Mouse (Mus musculus): ENCODE measurements around the gene Pou6f2.

Pou6f2 gene

DNA sequence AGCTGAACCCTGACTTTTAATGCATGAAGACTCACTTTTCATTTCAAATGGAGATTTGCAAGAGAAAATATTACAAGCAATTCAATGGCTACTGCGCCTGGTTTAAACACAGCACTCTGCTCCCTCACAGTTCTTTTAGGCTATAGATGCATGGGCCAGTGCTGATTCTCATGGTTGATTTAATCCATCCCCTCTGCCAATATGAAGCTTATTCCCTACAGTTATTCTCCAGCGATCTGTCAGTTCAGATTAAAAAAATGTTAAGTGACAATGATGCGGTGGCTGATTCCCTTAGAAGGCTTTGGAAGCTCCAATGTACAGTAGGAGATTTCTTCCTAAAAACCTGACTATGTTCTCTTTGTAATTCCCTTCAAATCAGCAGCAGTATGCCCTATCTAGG lies 144.4 kb downstream of the Pou6f2 start:
- DNase-seq (ENCODE audit: extremely low read depth, insufficient read length, low spot score), result no peak

DNA sequence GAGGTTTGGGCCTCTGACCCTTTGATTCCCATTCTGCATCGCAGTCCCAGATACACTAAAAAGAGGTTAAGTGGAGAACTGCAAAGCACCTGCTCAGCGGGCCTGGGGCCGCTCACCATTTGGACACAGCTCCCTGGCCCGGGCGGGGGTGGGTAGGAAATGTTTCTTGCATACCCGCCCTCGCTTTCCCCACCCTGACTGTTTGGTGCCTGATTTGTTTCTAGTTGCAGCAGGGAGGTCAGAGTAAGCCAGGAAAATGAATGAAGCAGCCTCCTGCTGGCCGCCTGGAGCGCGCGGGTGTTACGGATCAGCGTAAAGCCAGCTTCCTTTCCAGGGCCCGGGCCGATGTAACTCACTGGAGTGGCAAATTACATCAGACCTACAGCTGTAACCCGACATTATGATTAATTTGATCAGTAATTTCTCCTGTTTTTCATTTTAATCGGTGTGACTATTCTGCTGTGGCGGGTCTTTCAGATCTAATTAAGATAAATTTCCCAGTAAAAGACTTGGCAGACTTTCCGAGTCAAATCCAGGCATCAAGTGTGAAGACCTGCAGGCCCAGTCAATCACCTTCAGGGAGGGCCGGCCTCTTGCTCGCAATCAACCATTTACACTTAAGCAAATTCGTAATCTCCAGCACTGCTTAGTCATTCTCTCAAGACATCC lies 178.8 kb downstream of the Pou6f2 start:
- DNase-seq (ENCODE audit: extremely low read depth, insufficient read length, low spot score), result peak; percentile 3

- no peak for DNase-seq (ENCODE audit: extremely low read depth, insufficient read length, low spot score)
Observed at GRCm38 (mm10) chr13:18211242-18211641, 186.2 kb downstream of the Pou6f2 start.

DNA sequence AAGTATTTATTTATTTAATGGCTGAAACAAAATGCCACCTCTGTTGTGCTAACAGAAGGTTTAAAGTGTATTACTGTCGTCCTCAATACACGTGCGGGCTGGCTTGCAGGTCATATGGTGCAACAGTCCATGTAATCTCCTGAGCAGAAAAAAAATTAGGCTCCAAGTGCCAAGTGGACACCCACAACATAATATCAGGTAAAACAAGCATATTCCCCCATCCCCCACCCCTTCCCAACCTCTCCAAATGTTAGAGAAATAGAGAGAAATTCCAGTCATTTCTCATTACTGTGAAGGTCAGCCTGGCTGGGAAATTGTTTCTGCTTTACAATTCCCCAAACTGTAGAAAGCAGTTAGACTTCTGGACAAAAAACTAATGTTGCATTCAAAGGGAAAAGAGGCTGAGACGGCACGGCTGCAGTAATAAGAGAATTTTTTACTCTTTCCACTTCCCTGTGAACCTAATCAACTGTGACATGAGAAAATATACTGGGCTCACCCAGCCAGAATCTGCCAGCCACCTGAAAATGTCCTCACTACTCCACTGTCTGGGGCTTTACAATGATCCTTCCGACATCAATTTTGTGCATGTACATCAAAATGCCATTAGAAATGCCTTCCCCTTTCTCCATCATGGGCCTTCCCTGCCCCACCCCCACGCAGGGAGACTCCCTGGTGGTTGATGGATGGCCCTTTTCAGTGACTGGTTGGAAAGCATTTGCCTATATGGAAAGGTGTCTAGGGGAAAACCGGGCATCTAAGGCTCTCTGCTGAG lies 192.8 kb downstream of the Pou6f2 start:
- no peak for DNase-seq (ENCODE audit: extremely low read depth, insufficient read length, low spot score)

- no peak for DNase-seq (ENCODE audit: extremely low read depth, insufficient read length, low spot score)
Observed at GRCm38 (mm10) chr13:18174003-18174402, 223.5 kb downstream of the Pou6f2 start.

DNA sequence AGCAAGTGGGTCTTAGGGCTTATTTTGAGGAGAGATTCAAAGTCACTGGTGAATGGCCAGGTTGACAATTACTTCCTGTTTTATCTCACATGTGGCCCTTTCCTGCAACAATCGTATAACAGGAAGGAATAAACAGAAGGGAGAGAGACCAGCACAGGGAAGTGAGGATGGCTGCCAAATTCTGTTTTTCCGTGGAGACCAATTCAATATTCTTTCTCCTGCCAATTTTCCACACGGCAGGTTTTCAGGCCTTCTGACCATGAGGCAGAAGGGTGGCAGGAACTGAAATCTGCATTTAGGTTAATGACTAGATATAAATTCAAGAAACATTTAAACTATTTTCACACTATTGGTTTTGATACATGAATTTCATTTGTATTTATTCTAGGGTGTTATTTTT lies 224.5 kb downstream of the Pou6f2 start:
- DNase-seq (ENCODE audit: extremely low read depth, insufficient read length, low spot score), result no peak

GRCm38 (mm10) chr13:18172334-18172733 lies 225.2 kb downstream of the Pou6f2 start:
- no peak for DNase-seq (ENCODE audit: extremely low read depth, insufficient read length, low spot score)

- no peak for DNase-seq (ENCODE audit: extremely low read depth, insufficient read length, low spot score)
Observed at GRCm38 (mm10) chr13:18164182-18164581, 233.3 kb downstream of the Pou6f2 start.

DNA sequence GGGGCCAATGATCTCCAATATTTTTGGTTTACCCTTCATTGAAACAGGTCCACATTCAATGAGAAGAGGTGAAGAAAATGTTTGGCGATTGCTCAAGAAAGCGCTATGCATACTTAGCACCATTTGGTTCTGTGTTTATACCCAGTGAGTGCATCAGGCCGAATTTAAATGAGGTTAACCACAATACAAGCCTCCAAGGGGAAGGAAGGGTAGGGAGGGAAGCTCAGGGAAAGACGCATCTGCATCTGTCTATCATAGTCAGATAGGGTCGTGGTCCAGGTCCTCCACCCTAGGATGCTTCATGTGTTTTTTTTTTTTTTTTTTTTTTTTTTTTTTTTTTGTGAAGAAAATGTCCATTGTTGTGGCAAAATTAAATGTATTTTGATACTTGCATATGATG lies 236.9 kb downstream of the Pou6f2 start:
- no peak for DNase-seq (ENCODE audit: extremely low read depth, insufficient read length, low spot score)

GRCm38 (mm10) chr13:18153949-18154582 lies 243.4 kb downstream of the Pou6f2 start:
- no peak for DNase-seq (ENCODE audit: extremely low read depth, insufficient read length, low spot score)

DNA sequence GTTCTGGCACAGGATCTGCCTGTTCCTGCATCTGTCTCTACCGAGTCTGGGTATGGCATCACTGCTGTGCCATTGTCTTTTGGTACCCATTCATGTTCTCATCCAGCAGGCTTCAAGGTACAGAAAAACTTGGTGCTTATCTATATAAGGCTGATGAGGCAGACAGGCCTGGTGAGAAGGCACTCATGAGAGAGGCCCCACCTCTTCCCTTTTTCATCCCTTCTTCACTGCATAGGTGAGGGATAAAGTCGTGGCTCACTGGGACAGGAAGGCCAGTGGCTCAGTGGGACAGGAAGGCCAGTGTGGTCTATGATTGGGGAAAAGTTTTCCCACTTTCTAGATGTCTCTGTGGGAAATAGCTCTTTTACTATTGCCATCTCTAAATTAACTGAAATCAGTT lies 263.8 kb downstream of the Pou6f2 start:
- no peak for DNase-seq (ENCODE audit: extremely low read depth, insufficient read length, low spot score)

- DNase-seq (ENCODE audit: extremely low read depth, insufficient read length, low spot score), result no peak
Observed at GRCm38 (mm10) chr13:18133193-18133592, 264.3 kb downstream of the Pou6f2 start.

DNA sequence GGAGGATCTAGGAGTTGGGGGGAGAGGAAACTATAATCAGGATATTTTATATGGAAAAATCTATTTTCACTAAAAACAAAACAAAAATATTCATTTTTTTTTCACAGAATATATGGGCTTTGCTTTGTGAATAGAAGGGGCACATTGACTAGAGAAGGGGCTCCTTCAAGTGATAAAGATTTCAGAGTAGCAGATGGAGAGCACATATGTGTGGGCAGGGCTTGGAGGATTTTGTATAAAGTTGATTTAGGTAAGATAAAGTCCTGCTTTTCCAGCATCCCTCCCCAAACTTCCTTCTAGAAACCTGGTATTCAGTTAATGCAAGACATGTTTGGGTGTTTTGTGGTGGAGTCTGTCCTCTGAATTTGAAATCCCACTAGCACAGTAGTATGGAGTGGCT lies 266.2 kb downstream of the Pou6f2 start:
- DNase-seq (ENCODE audit: extremely low read depth, insufficient read length, low spot score), result no peak

DNA sequence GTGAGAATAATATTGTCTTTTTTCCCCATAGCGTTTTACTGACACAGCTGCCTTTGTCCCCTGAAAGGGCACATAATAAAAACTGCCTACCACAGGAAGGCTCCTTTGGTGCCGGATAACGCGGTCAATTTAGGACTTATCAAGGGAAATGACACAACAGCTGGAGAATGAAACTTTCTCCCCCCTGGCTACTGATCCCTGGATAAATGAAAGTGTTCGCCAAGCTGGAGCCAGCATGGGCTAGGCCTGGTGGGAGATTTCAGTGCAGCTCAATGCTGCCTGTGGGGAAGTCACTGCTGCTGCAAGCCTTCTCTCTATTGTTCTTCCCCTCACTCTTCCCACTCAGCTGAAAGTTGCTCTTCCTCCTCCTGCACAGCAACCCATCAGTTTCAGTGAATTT lies 267.8 kb downstream of the Pou6f2 start:
- DNase-seq (ENCODE audit: extremely low read depth, insufficient read length, low spot score), result no peak

GRCm38 (mm10) chr13:18128826-18129225 lies 268.7 kb downstream of the Pou6f2 start:
- DNase-seq (ENCODE audit: extremely low read depth, insufficient read length, low spot score), result no peak

GRCm38 (mm10) chr13:18128053-18128452 lies 269.4 kb downstream of the Pou6f2 start:
- DNase-seq (ENCODE audit: extremely low read depth, insufficient read length, low spot score), result no peak

- no peak for DNase-seq (ENCODE audit: extremely low read depth, insufficient read length, low spot score)
Observed at GRCm38 (mm10) chr13:18126111-18126510, 271.4 kb downstream of the Pou6f2 start.

GRCm38 (mm10) chr13:18125226-18126000 lies 272.1 kb downstream of the Pou6f2 start:
- DNase-seq (ENCODE audit: extremely low read depth, insufficient read length, low spot score), result no peak

- DNase-seq (ENCODE audit: extremely low read depth, insufficient read length, low spot score), result no peak
Observed at GRCm38 (mm10) chr13:18124368-18124767, 273.1 kb downstream of the Pou6f2 start.

GRCm38 (mm10) chr13:18120406-18120805 lies 277.1 kb downstream of the Pou6f2 start:
- no peak for DNase-seq (ENCODE audit: extremely low read depth, insufficient read length, low spot score)
